Mouse (Mus musculus) heart, postnatal 0 days (tissue): Measurements from ENCODE around the gene Tmem235. TPM values are rescaled to one million over a fixed set of nuclear protein-coding genes. Genes with fewer than 3 reads are reported as not detected.
"Not testable (repeated sequence)": the region's sequence is repeated elsewhere in the genome, so short reads cannot be mapped to it uniquely, and the experiment has no call there.

Experiments
- ATAC-seq: fragments of 200-750 bp; cut with Nextera tagmentation; 2 replicates; pipeline ENCODE4 v1.8.0; 2017; ENCODE audit warnings: low read depth, moderate number of reproducible peaks, moderate library complexity; ENCODE audit not compliant: insufficient read depth
- DNase-seq: peaks from one replicate; pipeline ENCODE4 v3.0.0-alpha.2; 2016; ENCODE audit warnings: low spot score
- H3K27ac ChIP-seq: fragments of 300-500 bp; sonication (generic); 2 replicates; pipeline ENCODE4 v1.5.1; 2014; ENCODE audit warnings: low read depth, mild to moderate bottlenecking
- H3K27me3 ChIP-seq: fragments of 300-500 bp; sonication (generic); 2 replicates; pipeline ENCODE4 v1.6.1; 2014; ENCODE audit warnings: low read length, mixed read lengths; ENCODE audit not compliant: control insufficient read depth, insufficient read depth
- H3K36me3 ChIP-seq: fragments of 300-500 bp; sonication (generic); replicated peaks from 2 replicates; pipeline ENCODE4 v1.6.1; 2014; ENCODE audit warnings: low read length, mixed read lengths; ENCODE audit not compliant: control insufficient read depth, insufficient read depth
- H3K4me1 ChIP-seq: fragments of 300-500 bp; sonication (generic); 2 replicates; pipeline ENCODE4 v1.6.1; 2014; ENCODE audit warnings: antibody characterized with exemption; ENCODE audit not compliant: control insufficient read depth, insufficient read depth
- H3K4me2 ChIP-seq: fragments of 300-500 bp; sonication (generic); 2 replicates; pipeline ENCODE4 v1.6.1; 2014; ENCODE audit warnings: low read depth, mild to moderate bottlenecking, low read length, moderate library complexity
- H3K4me3 ChIP-seq: fragments of 300-500 bp; sonication (generic); 2 replicates; pipeline ENCODE4 v1.5.1; 2014; ENCODE audit warnings: low read depth, low read length
- H3K9ac ChIP-seq: fragments of 300-500 bp; sonication (generic); replicated peaks from 2 replicates; pipeline ENCODE4 v1.6.1; 2014; ENCODE audit warnings: low read depth, low read length, mixed read lengths
- H3K9me3 ChIP-seq: fragments of 300-500 bp; sonication (generic); replicated peaks from 2 replicates; pipeline ENCODE4 v1.6.1; 2016; ENCODE audit warnings: low read length; ENCODE audit not compliant: control insufficient read depth
- CTCF ChIP-seq: IDR thresholded peaks from 2 replicates; pipeline ENCODE4 v1.5.1; 2016; ENCODE audit warnings: antibody characterized with exemption, control low read depth, low read depth
- EP300 ChIP-seq: IDR thresholded peaks from 2 replicates; pipeline ENCODE4 v1.6.1; 2016; ENCODE audit warnings: antibody characterized with exemption, low read depth
- WGBS: fragments of 180-500 bp; shearing (Covaris S2); extraction: QIAGEN DNeasy Blood & Tissue Kit; methylation state at CpG from one replicate; pipeline ENCODE4 v1.1.7; 2014; 5-methylcytosine and 5-hydroxymethylcytosine counted together
- polyA plus RNA-seq: library from polyadenylated mRNA; unstranded; fragments of >200 nt; fragmentation: Nextera tagmentation; extraction: Ambion mirVana; gene quantifications from 2 replicates; pipeline ENCODE4 v1.2.1, GENCODE M21; 2015
- total RNA-seq: library from RNA; depleted of rRNA; stranded (reverse); fragments of >200 nt; gene quantifications from 2 replicates; pipeline ENCODE4 v1.2.3, GENCODE M21; 2014; ENCODE audit warnings: low replicate concordance; rRNA removed

Gene Tmem235
- total RNA-seq (not detected in 2 replicates), polyA plus RNA-seq (not detected in 2 replicates)

GRCm38 (mm10) chr11:117860601-117861000 lies at the start of gene Tmem235:
Gene Tmem235, plus strand, starts transcription at chr11:117860752.
- peaks cover 27% of the 10 kb centered on the region for H3K27me3 ChIP-seq
- TF ChIP-seq CTCF: no peak
- no peak for TF ChIP-seq EP300
- 4% methylated on average over 23 of the region's 23 CpGs for WGBS
- H3K9ac ChIP-seq: no peak within 1 kb of the TSS
- H3K4me1 ChIP-seq: no peaks in the 10 kb centered on the region
- no peaks in the 10 kb centered on the region for H3K9me3 ChIP-seq
- H3K36me3 ChIP-seq: peaks cover 21% of the 10 kb centered on the region
- DNase-seq (no peak), ATAC-seq (no peak)
- H3K27ac ChIP-seq: no peak within 1 kb of the TSS
- no peak within 1 kb of the TSS; the same call in 1 of the 2 replicates for H3K4me3 ChIP-seq
- no peak within 1 kb of the TSS for H3K4me2 ChIP-seq

GRCm38 (mm10) chr11:117813867-117814266 lies 46.7 kb upstream of the Tmem235 start:
- H3K36me3 ChIP-seq: peaks cover 47% of the 10 kb centered on the region

GRCm38 (mm10) chr11:117814704-117815366 lies 45.7 kb upstream of the Tmem235 start:
- no peak overlapping the region for H3K4me2 ChIP-seq
- H3K4me1 ChIP-seq: peaks cover 36% of the 10 kb centered on the region
- peak overlapping the region; percentile 64 for H3K27ac ChIP-seq
- H3K36me3 ChIP-seq: peaks cover 53% of the 10 kb centered on the region
- ATAC-seq (no peak), DNase-seq (no peak)
- H3K27me3 ChIP-seq: no peaks in the 10 kb centered on the region
- TF ChIP-seq EP300 (no peak), CTCF (no peak)
- H3K4me3 ChIP-seq: no peak overlapping the region
- no peak overlapping the region for H3K9ac ChIP-seq
- 65% methylated on average over 6 of the region's 6 CpGs for WGBS
- H3K9me3 ChIP-seq: no peaks in the 10 kb centered on the region

More at GRCm38 (mm10) chr11:117813867-117814266, 46.7 kb upstream of the Tmem235 start:
- TF ChIP-seq CTCF (no peak), EP300 (no peak)
- ATAC-seq (no peak), DNase-seq (no peak)
- Histone ChIP-seq H3K4me3 (no peak overlapping the region), H3K9me3 (no peaks in the 10 kb centered on the region), H3K9ac (no peak overlapping the region), H3K4me2 (no peak overlapping the region), H3K27ac (peak overlapping the region; percentile 64), H3K27me3 (no peaks in the 10 kb centered on the region), H3K4me1 (peaks cover 31% of the 10 kb centered on the region)
- WGBS: 31% methylated on average over 5 of the region's 5 CpGs

- H3K4me1 ChIP-seq: peaks cover 39% of the 10 kb centered on the region
- H3K9me3 ChIP-seq, H3K9ac ChIP-seq, H3K4me3 ChIP-seq, H3K4me2 ChIP-seq, ATAC-seq, DNase-seq, H3K27me3 ChIP-seq: not testable (repeated sequence)
- H3K27ac ChIP-seq: peak overlapping the region; percentile 64
- H3K36me3 ChIP-seq: peaks cover 57% of the 10 kb centered on the region
- 69% methylated on average over 9 of the region's 9 CpGs for WGBS
Measured at GRCm38 (mm10) chr11:117815850-117816249, 44.7 kb upstream of the Tmem235 start.

- Histone ChIP-seq H3K27ac (no peak overlapping the region), H3K4me1 (peaks cover 32% of the 10 kb centered on the region), H3K9ac (no peak overlapping the region), H3K4me2 (no peak overlapping the region), H3K36me3 (peaks cover 63% of the 10 kb centered on the region), H3K27me3 (no peaks in the 10 kb centered on the region), H3K9me3 (no peaks in the 10 kb centered on the region), H3K4me3 (no peak overlapping the region)
- DNase-seq (peak; percentile 3), ATAC-seq (no peak)
- WGBS: 80% methylated on average over 13 of the region's 13 CpGs
- TF ChIP-seq EP300 (no peak), CTCF (no peak)
Measured at GRCm38 (mm10) chr11:117816389-117816996, 44.1 kb upstream of the Tmem235 start.
